Mouse (Mus musculus) midbrain, embryonic 16.5 days (tissue): ENCODE data around the gene Nanos1. TPM values are rescaled to one million over a fixed set of nuclear protein-coding genes. Genes with fewer than 3 reads are reported as not detected.

ENCODE experiments used
- ATAC-seq: fragments of 200-750 bp; cut with Nextera tagmentation; 2 replicates; pipeline ENCODE4 v1.8.0; 2017; ENCODE audit warnings: moderate TSS enrichment
- H3K27ac ChIP-seq: fragments of 300-500 bp; sonication (generic); 2 replicates; pipeline ENCODE4 v1.5.1; 2014; ENCODE audit warnings: mild to moderate bottlenecking, low read length, mixed read lengths
- H3K27me3 ChIP-seq: fragments of 300-500 bp; sonication (generic); 2 replicates; pipeline ENCODE4 v1.6.1; 2014; ENCODE audit warnings: low read depth, low read length, mixed read lengths; ENCODE audit not compliant: control insufficient read depth, insufficient read depth
- H3K36me3 ChIP-seq: fragments of 300-500 bp; sonication (generic); 2 replicates; pipeline ENCODE4 v1.6.1; 2014; ENCODE audit warnings: mild to moderate bottlenecking, low read length, moderate library complexity, mixed read lengths; ENCODE audit not compliant: control insufficient read depth, insufficient read depth
- H3K4me1 ChIP-seq: fragments of 300-500 bp; sonication (generic); 2 replicates; pipeline ENCODE4 v1.6.1; 2014; ENCODE audit warnings: mild to moderate bottlenecking, low read length, mixed read lengths; ENCODE audit not compliant: control insufficient read depth, insufficient read depth
- H3K4me2 ChIP-seq: fragments of 300-500 bp; sonication (generic); 2 replicates; pipeline ENCODE4 v1.6.1; 2014; ENCODE audit warnings: mild to moderate bottlenecking, low read length, mixed read lengths
- H3K4me3 ChIP-seq: fragments of 300-500 bp; sonication (generic); 2 replicates; pipeline ENCODE4 v1.5.1; 2014; ENCODE audit warnings: low read depth, mild to moderate bottlenecking, low read length, moderate library complexity, mixed read lengths
- H3K9ac ChIP-seq: fragments of 300-500 bp; sonication (generic); 2 replicates; pipeline ENCODE4 v1.6.1; 2014; ENCODE audit warnings: low read depth, low read length, mixed read lengths
- H3K9me3 ChIP-seq: fragments of 300-500 bp; sonication (generic); replicated peaks from 2 replicates; pipeline ENCODE4 v1.6.1; 2014; ENCODE audit warnings: mild to moderate bottlenecking, low read length, mixed read lengths; ENCODE audit not compliant: control insufficient read depth, poor library complexity, severe bottlenecking
- WGBS: fragments of 180-500 bp; shearing (Covaris S2); extraction: QIAGEN DNeasy Blood & Tissue Kit; methylation state at CpG from one replicate; pipeline ENCODE4 v1.1.7; 2014; 5-methylcytosine and 5-hydroxymethylcytosine counted together
- microRNA-seq: library from miRNA; unstranded; fragments of <30 nt; microRNA quantifications from one replicate; pipeline ENCODE4, GENCODE M21; 2017
- polyA plus RNA-seq: library from polyadenylated mRNA; unstranded; fragments of >200 nt; fragmentation: Nextera tagmentation; extraction: Ambion mirVana; gene quantifications from 2 replicates; pipeline ENCODE4 v1.2.1, GENCODE M21; 2015

Gene Nanos1
- polyA plus RNA-seq, 1 experiment from 2014 or later = 20.1 TPM

DNA sequence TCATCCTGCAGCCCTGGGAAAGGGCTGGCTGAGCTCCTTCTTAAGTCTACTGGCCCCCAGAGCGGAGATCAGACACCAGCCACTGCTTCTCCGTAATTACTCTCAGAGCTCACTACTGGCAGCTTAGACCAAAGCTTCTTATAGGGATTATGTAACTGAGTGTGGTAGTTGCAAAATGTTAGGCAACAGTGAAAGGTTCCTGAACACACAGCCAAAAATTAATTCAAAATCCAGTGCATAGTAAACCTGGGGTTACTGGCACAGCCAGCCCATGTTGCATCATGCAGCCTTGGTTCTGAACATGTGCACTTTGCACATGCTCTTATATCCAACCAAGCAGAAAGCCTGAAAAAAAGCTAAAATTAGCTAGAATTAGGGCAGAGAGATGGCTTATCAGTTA, 39.5 kb downstream of the Nanos1 start:
- Histone ChIP-seq H3K9me3 (no peaks in the 10 kb centered on the region), H3K27ac (no peak overlapping the region), H3K4me2 (no peak overlapping the region), H3K4me1 (peaks cover 5% of the 10 kb centered on the region; the same call in 1 of the 2 replicates), H3K9ac (no peak overlapping the region), H3K27me3 (no peaks in the 10 kb centered on the region), H3K36me3 (no peaks in the 10 kb centered on the region), H3K4me3 (no peak overlapping the region)
- no peak for ATAC-seq
- 70% methylated on average over 2 of the region's 2 CpGs for WGBS

DNA sequence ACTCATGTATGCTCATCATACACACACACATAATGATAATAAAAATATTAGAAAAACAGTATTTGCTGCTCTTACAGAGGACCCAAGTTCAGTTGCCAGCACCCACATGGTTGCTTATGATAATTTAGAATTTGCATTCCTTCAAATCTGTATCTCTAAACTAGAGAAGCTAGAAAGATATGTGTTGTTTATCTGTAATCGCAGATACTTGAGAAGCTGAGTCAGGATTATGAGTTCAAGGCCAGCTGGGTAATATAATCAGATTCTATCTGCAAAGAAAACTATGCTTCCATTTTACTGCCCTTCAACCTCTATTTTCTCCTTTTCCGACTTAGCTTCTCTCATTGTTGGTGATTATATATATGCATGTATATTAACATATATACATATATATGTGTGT, 41.6 kb downstream of the Nanos1 start:
- Histone ChIP-seq H3K27ac (no peak overlapping the region), H3K4me3 (no peak overlapping the region), H3K4me2 (no peak overlapping the region), H3K27me3 (no peaks in the 10 kb centered on the region), H3K9ac (no peak overlapping the region), H3K9me3 (no peaks in the 10 kb centered on the region), H3K36me3 (no peaks in the 10 kb centered on the region), H3K4me1 (no peaks in the 10 kb centered on the region)
- no peak for ATAC-seq
- 97% methylated on average over 2 of the region's 2 CpGs for WGBS

DNA sequence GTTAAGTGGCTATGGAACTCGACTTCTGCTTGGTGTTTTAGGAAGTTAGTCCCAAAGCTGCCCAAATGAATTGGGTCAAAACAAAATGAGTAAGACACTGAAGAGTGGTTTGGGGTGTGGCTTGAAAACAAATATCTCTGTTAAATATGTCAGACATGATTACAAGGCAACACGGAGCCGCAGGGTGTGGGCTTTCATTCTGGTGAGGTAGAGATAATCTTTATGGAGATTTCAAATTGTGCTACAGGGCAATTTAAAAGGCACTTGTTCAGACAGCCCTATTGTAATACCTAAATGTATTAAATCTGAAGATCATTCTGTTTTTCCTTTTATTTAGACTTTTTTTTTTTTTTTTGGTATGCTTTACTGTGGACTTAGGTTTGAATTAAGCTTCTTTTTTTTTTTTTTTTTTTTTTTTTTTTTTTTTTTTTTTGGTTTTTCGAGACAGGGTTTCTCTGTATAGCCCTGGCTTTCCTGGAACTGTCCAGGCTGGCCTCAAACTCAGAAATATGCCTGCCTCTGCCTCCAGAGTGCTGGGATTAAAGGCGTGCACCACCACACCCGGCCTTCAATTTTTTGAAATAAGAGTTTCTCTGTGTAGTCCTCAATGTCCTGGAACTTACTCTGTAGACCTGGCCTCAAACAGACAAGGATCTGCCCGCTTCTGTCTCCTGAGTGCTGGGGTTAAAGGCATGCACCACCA, 44.2 kb downstream of the Nanos1 start:
- no peak overlapping the region for H3K4me3 ChIP-seq
- no peak overlapping the region for H3K9ac ChIP-seq
- no peaks in the 10 kb centered on the region for H3K27me3 ChIP-seq
- no peak overlapping the region for H3K4me2 ChIP-seq
- WGBS = 76% methylated on average over 7 of the region's 7 CpGs
- H3K27ac ChIP-seq = no peak overlapping the region
- no peaks in the 10 kb centered on the region for H3K4me1 ChIP-seq
- ATAC-seq = no peak
- H3K9me3 ChIP-seq = no peaks in the 10 kb centered on the region
- no peaks in the 10 kb centered on the region for H3K36me3 ChIP-seq

DNA sequence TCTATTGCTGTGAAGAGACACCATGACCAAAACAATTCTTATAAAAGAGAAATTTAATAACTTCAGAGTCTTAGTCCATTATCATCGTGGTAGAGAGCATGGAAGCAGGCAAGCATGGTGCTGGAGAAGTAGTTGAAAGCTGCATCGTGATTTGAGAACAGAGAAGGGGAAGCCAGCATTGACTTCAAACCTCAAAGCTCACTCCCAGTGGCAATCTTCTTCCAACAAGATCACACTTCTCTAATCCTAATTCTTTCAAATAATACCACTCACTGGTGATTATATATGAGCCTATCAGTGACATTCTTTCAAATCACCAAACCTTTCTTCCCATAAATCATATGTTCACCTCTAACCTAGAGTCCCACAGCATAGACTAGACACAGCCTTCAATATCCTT, 49.1 kb downstream of the Nanos1 start:
- Histone ChIP-seq H3K9ac (no peak overlapping the region), H3K9me3 (no peaks in the 10 kb centered on the region), H3K27me3 (no peaks in the 10 kb centered on the region), H3K4me1 (no peaks in the 10 kb centered on the region), H3K4me2 (no peak overlapping the region), H3K27ac (no peak overlapping the region), H3K36me3 (no peaks in the 10 kb centered on the region), H3K4me3 (no peak overlapping the region)
- ATAC-seq = no peak
- 61% methylated on average over 2 of the region's 2 CpGs for WGBS

Small RNAs within 50 kb of the gene (microRNA-seq; reads per million reads assigned to microRNA genes)
- not detected for gene mmu-mir-3084-1

Other genes with a start within 250 kb of the Nanos1 start
- 18.1 and 21.2 TPM in 2 replicates for gene Cacul1, start 175.0 kb upstream of the Nanos1 start, polyA plus RNA-seq
- gene Eif3a, start 34.7 kb downstream of the Nanos1 start, polyA plus RNA-seq = 102 and 112 TPM in 2 replicates
- 40.2 and 42.4 TPM in 2 replicates for gene Fam45a, start 55.6 kb downstream of the Nanos1 start, polyA plus RNA-seq
- 9.4 and 11.7 TPM in 2 replicates for gene Sfxn4, start 105.5 kb downstream of the Nanos1 start, polyA plus RNA-seq
- 94.1 and 106 TPM in 2 replicates for gene Prdx3, start 118.6 kb downstream of the Nanos1 start, polyA plus RNA-seq
- 2.3 and 2.5 TPM in 2 replicates for gene Grk5, start 133.8 kb downstream of the Nanos1 start, polyA plus RNA-seq